Mouse (Mus musculus): ENCODE measurements around the gene Gramd1b.

The Gramd1b gene

DNA sequence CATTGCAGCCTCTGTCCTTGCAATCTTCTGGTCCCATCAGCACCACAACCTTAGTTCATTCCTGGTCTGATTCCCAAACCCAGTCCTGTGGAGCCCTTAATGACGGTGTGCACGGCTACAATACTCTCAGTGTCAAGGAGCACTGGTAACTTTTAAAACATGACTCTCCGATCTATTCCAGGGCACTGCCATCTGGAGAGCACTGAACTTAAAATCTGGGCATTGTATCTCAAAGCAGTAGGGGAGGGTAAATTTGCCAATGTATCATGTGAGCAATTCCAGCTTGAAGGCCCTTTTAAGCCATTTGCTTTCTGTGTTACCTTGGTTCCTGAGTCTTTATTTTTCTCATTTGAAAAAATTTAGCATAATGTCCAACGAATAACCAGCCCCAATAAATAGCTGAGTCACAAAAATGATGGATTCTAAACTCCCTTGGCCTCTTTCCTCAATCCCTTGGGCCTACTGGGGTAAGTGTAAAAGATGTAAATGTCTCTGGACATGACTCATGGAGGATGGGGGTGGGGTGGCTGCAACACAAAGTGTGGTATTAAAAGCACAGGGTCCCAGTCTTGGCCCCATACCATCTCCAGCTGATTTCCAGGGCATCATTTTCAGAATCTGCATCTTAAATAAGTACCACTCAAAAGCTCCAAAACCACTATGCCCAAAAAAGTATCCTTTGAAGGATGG lies 193.9 kb downstream of the Gramd1b start:
- no peak for DNase-seq (ENCODE audit: low read depth, low spot score)

DNA sequence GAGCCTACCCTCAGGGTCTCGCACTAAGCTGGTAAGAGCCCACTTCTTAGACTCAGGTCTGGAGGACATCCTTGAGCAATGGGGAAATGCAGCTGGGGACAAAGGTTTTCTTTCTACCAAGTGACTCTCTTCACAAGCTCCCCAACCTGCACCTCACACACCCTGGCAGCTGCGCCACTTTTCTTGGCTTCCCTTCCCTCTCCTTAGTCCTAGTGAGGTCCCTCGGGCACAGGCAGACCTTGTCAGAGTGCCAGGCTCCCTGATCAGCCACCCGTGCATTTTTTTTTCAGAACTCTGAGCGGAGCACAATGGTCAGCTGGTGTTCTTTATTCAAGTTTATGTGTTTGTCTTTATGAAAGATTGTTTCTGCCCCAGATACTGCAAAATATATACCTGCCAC lies 194.5 kb downstream of the Gramd1b start:
- no peak for DNase-seq (ENCODE audit: low read depth, low spot score)

- DNase-seq (ENCODE audit: low read depth, low spot score) = no peak
These were observed 196.6 kb downstream of the Gramd1b start for GRCm38 (mm10) chr9:40334617-40335016.

- DNase-seq (ENCODE audit: low read depth, low spot score) = peak; percentile 89
These were observed 197.4 kb downstream of the Gramd1b start for GRCm38 (mm10) chr9:40333649-40334396.

- no peak for DNase-seq (ENCODE audit: low read depth, low spot score)
These were observed 198.2 kb downstream of the Gramd1b start for GRCm38 (mm10) chr9:40332731-40333648.

GRCm38 (mm10) chr9:40332326-40332725 lies 198.9 kb downstream of the Gramd1b start:
- DNase-seq (ENCODE audit: low read depth, low spot score) = peak; percentile 36

GRCm38 (mm10) chr9:40331411-40332286 lies 199.5 kb downstream of the Gramd1b start:
- no peak for DNase-seq (ENCODE audit: low read depth, low spot score)

GRCm38 (mm10) chr9:40330609-40331382 lies 200.4 kb downstream of the Gramd1b start:
- DNase-seq (ENCODE audit: low read depth, low spot score) = peak; percentile 90

- DNase-seq (ENCODE audit: low read depth, low spot score) = no peak
These were observed 204.8 kb downstream of the Gramd1b start for GRCm38 (mm10) chr9:40326260-40326915.

DNA sequence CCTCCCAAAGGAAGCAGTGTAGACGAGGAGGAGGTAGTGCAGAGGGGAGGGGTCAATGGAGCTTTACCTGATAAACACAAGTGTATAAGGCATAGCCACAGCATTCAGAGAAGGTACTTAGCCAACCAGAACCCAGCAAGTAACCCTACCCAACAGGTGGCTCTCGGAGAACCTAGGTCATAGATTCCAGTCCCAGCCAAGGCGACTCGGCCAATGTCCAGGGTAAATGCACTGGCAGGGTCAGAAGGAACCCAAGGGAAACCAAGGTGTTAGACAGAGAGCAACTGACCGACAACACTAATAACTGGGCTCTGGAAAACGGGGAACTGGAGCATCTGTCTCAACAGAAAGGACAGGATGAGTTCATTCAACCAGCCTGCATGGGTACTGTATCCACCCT lies 206.4 kb downstream of the Gramd1b start:
- DNase-seq (ENCODE audit: low read depth, low spot score) = no peak

- DNase-seq (ENCODE audit: low read depth, low spot score) = no peak
These were observed 206.9 kb downstream of the Gramd1b start for GRCm38 (mm10) chr9:40324232-40324792.

- DNase-seq (ENCODE audit: low read depth, low spot score) = no peak
These were observed 207.4 kb downstream of the Gramd1b start for GRCm38 (mm10) chr9:40323773-40324172.

DNA sequence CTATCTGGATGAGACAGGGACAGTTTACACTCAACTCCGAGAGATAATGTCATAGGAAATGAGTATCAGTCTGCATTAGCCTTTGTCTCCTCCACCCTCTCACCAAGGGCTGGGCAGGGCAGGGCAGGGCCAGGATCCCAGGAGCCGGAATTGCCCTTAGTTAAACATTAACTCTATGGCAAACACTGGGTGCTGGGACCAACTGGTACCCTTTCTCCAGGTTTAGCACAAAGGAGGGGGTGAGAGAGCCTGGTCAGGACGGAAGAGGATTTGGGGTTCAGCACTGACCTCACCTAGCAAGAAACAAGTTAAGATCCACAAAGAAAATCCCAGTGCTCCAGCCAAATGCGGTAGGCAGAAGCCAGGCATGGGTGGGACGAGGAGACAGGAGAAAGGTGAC lies 208.0 kb downstream of the Gramd1b start:
- DNase-seq (ENCODE audit: low read depth, low spot score) = no peak

DNA sequence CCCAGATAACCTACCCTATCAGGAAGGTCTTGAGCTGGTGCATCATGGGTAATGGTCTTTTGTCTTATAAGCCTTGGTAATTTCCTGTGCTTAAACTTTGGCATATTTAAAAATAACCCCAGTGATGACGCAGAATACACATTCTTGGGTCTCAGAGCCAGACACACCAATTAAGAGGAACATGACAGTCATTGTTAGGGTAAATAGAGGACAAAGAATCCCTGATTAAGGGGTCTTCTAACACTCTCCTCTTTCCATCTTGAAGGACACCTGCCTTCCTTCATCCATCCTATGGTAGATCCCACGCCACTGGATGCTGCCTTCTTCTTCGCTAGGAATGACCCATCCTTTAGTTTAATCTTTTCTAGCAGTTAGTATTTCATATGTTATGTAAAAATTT lies 208.8 kb downstream of the Gramd1b start:
- peak; percentile 31 for DNase-seq (ENCODE audit: low read depth, low spot score)

- no peak for DNase-seq (ENCODE audit: low read depth, low spot score)
These were observed 209.5 kb downstream of the Gramd1b start for GRCm38 (mm10) chr9:40321668-40322003.

GRCm38 (mm10) chr9:40320879-40321667 lies 210.1 kb downstream of the Gramd1b start:
- DNase-seq (ENCODE audit: low read depth, low spot score) = no peak

GRCm38 (mm10) chr9:40320405-40320804 lies 210.8 kb downstream of the Gramd1b start:
- DNase-seq (ENCODE audit: low read depth, low spot score) = no peak

- no peak for DNase-seq (ENCODE audit: low read depth, low spot score)
These were observed 212.4 kb downstream of the Gramd1b start for GRCm38 (mm10) chr9:40318771-40319170.

DNA sequence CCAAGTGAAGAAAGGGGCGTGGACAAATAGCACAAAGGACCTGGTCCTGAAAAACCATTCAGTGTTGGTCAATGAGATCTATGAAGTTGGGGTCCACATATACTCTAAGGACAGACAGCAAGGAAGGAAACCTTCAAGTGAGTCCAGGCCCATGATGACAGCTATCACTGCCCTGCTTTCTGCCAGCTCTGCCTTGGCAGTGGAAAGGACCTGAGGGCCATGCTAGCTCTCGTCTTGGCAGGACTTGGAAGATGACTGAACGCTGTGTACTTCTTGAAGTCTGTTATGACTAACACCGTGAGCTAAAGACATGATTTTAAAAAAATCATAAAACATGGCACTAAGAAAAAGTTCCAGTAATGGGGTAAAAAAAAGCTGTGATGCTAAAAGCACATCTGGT lies 213.4 kb downstream of the Gramd1b start:
- no peak for DNase-seq (ENCODE audit: low read depth, low spot score)
